Mouse (Mus musculus) liver, postnatal 0 days (tissue): ENCODE measurements around the gene Uhrf2.

ENCODE experiments used
- CTCF ChIP-seq: sonication (generic); IDR thresholded peaks from 2 replicates; pipeline ENCODE4 v1.5.1; 2016; ENCODE audit warnings: antibody characterized with exemption, low read depth
- EP300 ChIP-seq: IDR thresholded peaks from 2 replicates; pipeline ENCODE4 v1.6.1; 2016; ENCODE audit warnings: antibody characterized with exemption, low read depth, mild to moderate bottlenecking

- TF ChIP-seq CTCF, result no peak
- TF ChIP-seq EP300, result no peak
Measured at GRCm38 (mm10) chr19:30030636-30031467, 539 bp downstream of the Uhrf2 start.
